Mouse (Mus musculus) midbrain, embryonic 11.5 days (tissue): ENCODE measurements around the gene Tmem163. TPM values are rescaled to one million over a fixed set of nuclear protein-coding genes. Genes with fewer than 3 reads are reported as not detected.
A peak's percentile ranks its signal among the peaks of the same experiment; 100 is the strongest.

ENCODE experiments used
- ATAC-seq: fragments of 200-750 bp; cut with Nextera tagmentation; 2 replicates; pipeline ENCODE4 v1.8.0; 2017; ENCODE audit warnings: moderate TSS enrichment, moderate library complexity; ENCODE audit not compliant: low FRiP score
- DNase-seq: peaks from one replicate; pipeline ENCODE4 v3.0.0; 2015; ENCODE audit warnings: low spot score; ENCODE audit errors: missing footprints
- H3K27ac ChIP-seq: fragments of 300-500 bp; sonication (generic); 2 replicates; pipeline ENCODE4 v1.5.1; 2014; ENCODE audit warnings: low read depth, low read length
- H3K27me3 ChIP-seq: fragments of 300-500 bp; sonication (generic); 2 replicates; pipeline ENCODE4 v1.6.1; 2014; ENCODE audit warnings: mild to moderate bottlenecking, low read length, moderate library complexity, mixed read lengths; ENCODE audit not compliant: control insufficient read depth, insufficient read depth
- H3K36me3 ChIP-seq: fragments of 300-500 bp; sonication (generic); 2 replicates; pipeline ENCODE4 v1.6.1; 2014; ENCODE audit warnings: mild to moderate bottlenecking, low read length, moderate library complexity, mixed read lengths; ENCODE audit not compliant: control insufficient read depth, insufficient read depth
- H3K4me1 ChIP-seq: fragments of 300-500 bp; sonication (generic); 2 replicates; pipeline ENCODE4 v1.6.1; 2014; ENCODE audit warnings: low read length; ENCODE audit not compliant: control insufficient read depth, insufficient read depth
- H3K4me2 ChIP-seq: fragments of 300-500 bp; sonication (generic); 2 replicates; pipeline ENCODE4 v1.6.1; 2014; ENCODE audit warnings: mild to moderate bottlenecking, moderate library complexity
- H3K4me3 ChIP-seq: fragments of 300-500 bp; sonication (generic); 2 replicates; pipeline ENCODE4 v1.5.1; 2014; ENCODE audit warnings: low read depth, low read length
- H3K9ac ChIP-seq: fragments of 300-500 bp; sonication (generic); 2 replicates; pipeline ENCODE4 v1.6.1; 2014; ENCODE audit warnings: low read length
- H3K9me3 ChIP-seq: fragments of 300-500 bp; sonication (generic); 2 replicates; pipeline ENCODE4 v1.6.1; 2016; ENCODE audit warnings: low read length; ENCODE audit not compliant: control insufficient read depth
- WGBS: fragments of 180-500 bp; shearing (Covaris S2); extraction: QIAGEN DNeasy Blood & Tissue Kit; methylation state at CpG from one replicate; pipeline ENCODE4 v1.1.7; 2014; 5-methylcytosine and 5-hydroxymethylcytosine counted together
- polyA plus RNA-seq: library from polyadenylated mRNA; unstranded; fragments of >200 nt; fragmentation: Nextera tagmentation; extraction: Ambion mirVana; gene quantifications from 2 replicates; pipeline ENCODE4 v1.2.1, GENCODE M21; 2014

Gene Tmem163
- polyA plus RNA-seq, 1 experiment from 2014 or later: 43.1 TPM

GRCm38 (mm10) chr1:127482911-127483310 is 196.4 kb downstream of the Tmem163 start:
- Histone ChIP-seq H3K27ac (no peak overlapping the region), H3K36me3 (no peaks in the 10 kb centered on the region), H3K9ac (no peak overlapping the region), H3K27me3 (no peaks in the 10 kb centered on the region), H3K9me3 (no peaks in the 10 kb centered on the region), H3K4me3 (no peak overlapping the region), H3K4me2 (no peak overlapping the region), H3K4me1 (no peaks in the 10 kb centered on the region)
- 76% methylated on average over 10 of the region's 10 CpGs for WGBS
- DNase-seq: no peak
- ATAC-seq: no peak

GRCm38 (mm10) chr1:127475756-127476155 is 203.6 kb downstream of the Tmem163 start:
- no peaks in the 10 kb centered on the region for H3K4me1 ChIP-seq

DNA sequence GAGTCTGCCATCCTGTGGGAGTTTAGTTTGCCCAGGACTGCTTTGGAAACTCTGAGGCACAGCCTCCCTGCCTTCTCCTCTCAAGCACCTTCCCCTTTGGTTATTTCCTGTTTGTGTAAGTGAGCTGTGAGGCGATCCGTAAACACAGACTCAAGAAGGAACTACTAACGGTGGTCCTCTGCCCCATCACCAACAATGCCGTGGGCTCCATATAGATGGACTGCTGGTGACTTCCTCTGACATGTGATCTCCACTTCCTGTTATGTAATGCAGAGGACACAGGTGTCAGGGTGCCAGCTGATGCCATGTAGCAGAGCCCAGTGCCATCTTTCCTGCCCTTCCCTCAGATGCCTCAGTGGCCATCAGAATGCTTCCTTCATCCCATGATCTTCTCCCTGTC is 209.2 kb downstream of the Tmem163 start:
- no peak overlapping the region for H3K4me2 ChIP-seq
- H3K27me3 ChIP-seq: no peaks in the 10 kb centered on the region
- no peaks in the 10 kb centered on the region for H3K4me1 ChIP-seq
- H3K27ac ChIP-seq: no peak overlapping the region
- H3K4me3 ChIP-seq: no peak overlapping the region
- no peak overlapping the region for H3K9ac ChIP-seq
- ATAC-seq (no peak), DNase-seq (no peak)
- no peaks in the 10 kb centered on the region for H3K9me3 ChIP-seq
- H3K36me3 ChIP-seq: no peaks in the 10 kb centered on the region
- 92% methylated on average over 4 of the region's 4 CpGs for WGBS

More at GRCm38 (mm10) chr1:127475756-127476155, 203.6 kb downstream of the Tmem163 start:
- Histone ChIP-seq H3K36me3 (no peaks in the 10 kb centered on the region; the same call in 1 of the 2 replicates), H3K4me2 (no peak overlapping the region), H3K27ac (no peak overlapping the region), H3K9me3 (no peaks in the 10 kb centered on the region), H3K9ac (no peak overlapping the region), H3K27me3 (no peaks in the 10 kb centered on the region), H3K4me3 (no peak overlapping the region)
- ATAC-seq (no peak), DNase-seq (no peak)
- WGBS: 97% methylated on average over 5 of the region's 5 CpGs

- Histone ChIP-seq H3K9ac (no peak overlapping the region), H3K9me3 (no peaks in the 10 kb centered on the region), H3K4me3 (no peak overlapping the region), H3K36me3 (no peaks in the 10 kb centered on the region), H3K27ac (no peak overlapping the region), H3K27me3 (no peaks in the 10 kb centered on the region), H3K4me2 (no peak overlapping the region), H3K4me1 (no peaks in the 10 kb centered on the region)
- WGBS: 93% methylated on average over 5 of the region's 5 CpGs
- DNase-seq (no peak), ATAC-seq (no peak)
These were observed 212.1 kb downstream of the Tmem163 start for GRCm38 (mm10) chr1:127467238-127467637.

GRCm38 (mm10) chr1:127465292-127465691 is 214.1 kb downstream of the Tmem163 start:
- H3K4me3 ChIP-seq: no peak overlapping the region
- ATAC-seq (no peak), DNase-seq (no peak)
- H3K36me3 ChIP-seq: no peaks in the 10 kb centered on the region
- H3K4me1 ChIP-seq: no peaks in the 10 kb centered on the region
- H3K27ac ChIP-seq: no peak overlapping the region
- WGBS: 76% methylated on average over 6 of the region's 6 CpGs
- no peaks in the 10 kb centered on the region for H3K9me3 ChIP-seq
- H3K4me2 ChIP-seq: no peak overlapping the region
- no peaks in the 10 kb centered on the region for H3K27me3 ChIP-seq
- H3K9ac ChIP-seq: no peak overlapping the region

- H3K4me3 ChIP-seq: no peak overlapping the region
- no peak overlapping the region for H3K4me2 ChIP-seq
- H3K9ac ChIP-seq: no peak overlapping the region
- H3K27ac ChIP-seq: no peak overlapping the region
- H3K27me3 ChIP-seq: no peaks in the 10 kb centered on the region
- DNase-seq (no peak), ATAC-seq (no peak)
- H3K4me1 ChIP-seq: no peaks in the 10 kb centered on the region
- H3K9me3 ChIP-seq: no peaks in the 10 kb centered on the region
- no peaks in the 10 kb centered on the region; the same call in 1 of the 2 replicates for H3K36me3 ChIP-seq
- WGBS: 89% methylated on average over 6 of the region's 6 CpGs
These were observed 215.3 kb downstream of the Tmem163 start for GRCm38 (mm10) chr1:127464041-127464440.

DNA sequence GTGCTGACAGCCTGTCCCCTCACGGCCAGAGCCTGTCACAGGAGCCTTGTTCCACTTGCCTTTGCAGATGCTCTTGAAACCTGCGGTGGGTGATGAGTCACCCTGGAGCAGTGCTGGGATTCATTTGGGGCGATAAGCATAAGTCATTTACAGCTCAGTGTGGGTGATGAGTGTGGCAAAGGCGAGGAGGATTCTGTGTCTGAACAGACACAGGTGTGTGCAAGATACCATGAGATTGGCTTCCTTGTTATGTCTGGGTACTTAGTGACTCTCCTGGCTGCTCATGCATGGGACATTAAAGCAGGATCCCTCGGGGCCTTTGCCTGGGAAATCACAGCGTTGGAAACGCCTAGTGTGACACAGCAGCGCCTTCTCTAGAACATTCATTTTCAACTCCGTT is 218.3 kb downstream of the Tmem163 start:
- no peaks in the 10 kb centered on the region for H3K27me3 ChIP-seq
- H3K9me3 ChIP-seq: no peaks in the 10 kb centered on the region
- no peak overlapping the region for H3K9ac ChIP-seq
- H3K4me2 ChIP-seq: no peak overlapping the region
- DNase-seq: no peak
- no peak for ATAC-seq
- no peak overlapping the region for H3K4me3 ChIP-seq
- peaks cover 6% of the 10 kb centered on the region for H3K4me1 ChIP-seq
- 91% methylated on average over 9 of the region's 9 CpGs for WGBS
- H3K36me3 ChIP-seq: no peaks in the 10 kb centered on the region; the same call in 1 of the 2 replicates
- H3K27ac ChIP-seq: no peak overlapping the region

DNA sequence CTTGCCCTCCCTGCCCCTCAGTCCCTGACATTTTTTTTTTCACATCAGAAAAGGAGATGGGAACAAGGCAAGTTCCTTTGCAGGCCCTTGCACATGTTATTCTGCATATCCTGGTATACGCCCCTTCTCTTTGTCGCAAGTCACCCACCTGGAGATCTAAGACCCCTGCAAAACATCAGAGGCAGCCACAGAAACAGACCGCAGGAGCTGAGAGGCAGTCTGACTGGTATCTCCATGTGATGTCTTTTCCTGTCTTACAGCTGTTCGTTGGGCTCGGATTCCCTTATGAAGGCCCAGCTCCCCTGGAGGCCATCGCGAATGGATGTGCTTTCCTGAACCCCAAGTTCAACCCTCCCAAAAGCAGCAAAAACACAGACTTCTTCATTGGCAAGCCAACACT is 219.8 kb downstream of the Tmem163 start:
- Histone ChIP-seq H3K27me3 (no peaks in the 10 kb centered on the region), H3K36me3 (no peaks in the 10 kb centered on the region; the same call in 1 of the 2 replicates), H3K4me3 (no peak overlapping the region), H3K4me2 (no peak overlapping the region), H3K4me1 (peaks cover 6% of the 10 kb centered on the region), H3K9ac (no peak overlapping the region), H3K9me3 (no peaks in the 10 kb centered on the region), H3K27ac (no peak overlapping the region)
- ATAC-seq (no peak), DNase-seq (no peak)
- 78% methylated on average over 7 of the region's 7 CpGs for WGBS

GRCm38 (mm10) chr1:127459015-127459451 is 220.3 kb downstream of the Tmem163 start:
- H3K9me3 ChIP-seq: no peaks in the 10 kb centered on the region
- H3K4me1 ChIP-seq: peaks cover 6% of the 10 kb centered on the region
- peak; percentile 95 for DNase-seq
- no peak overlapping the region for H3K4me2 ChIP-seq
- H3K27ac ChIP-seq: no peak overlapping the region
- 19% methylated on average over 6 of the region's 6 CpGs for WGBS
- no peak overlapping the region for H3K4me3 ChIP-seq
- H3K9ac ChIP-seq: 0 out of 2 replicates have a peak overlapping the region, but pooled peaks have one; percentile 14
- no peaks in the 10 kb centered on the region; the same call in 1 of the 2 replicates for H3K36me3 ChIP-seq
- peak; percentile 86 for ATAC-seq
- no peaks in the 10 kb centered on the region for H3K27me3 ChIP-seq
